Mouse (Mus musculus): Measurements from ENCODE around the gene Ccl17. TPM values are rescaled to one million over a fixed set of nuclear protein-coding genes. Genes with fewer than 3 reads are reported as not detected.

Ccl17 gene
- polyA plus RNA-seq (2012; rRNA removed; ENCODE audit: low replicate concordance), result 1.1 TPM in 1 of 2 replicates, not detected in the other

GRCm38 (mm10) chr8:94810153-94810552, at the start of gene Ccl17:
Ccl17 (plus strand) TSS chr8:94810453.

GRCm38 (mm10) chr8:94771941-94772670, 38.1 kb upstream of the Ccl17 start, which contains the start of gene Cx3cl1:
Cx3cl1 (plus strand) TSS chr8:94772009.

GRCm38 (mm10) chr8:94837662-94838574, 27.7 kb downstream of the Ccl17 start, which contains the start of the genes Coq9 and Ciapin1:
Coq9 (plus strand) TSS chr8:94838321.
Ciapin1 (minus strand) TSS chr8:94838358.

GRCm38 (mm10) chr8:94857346-94858173, 47.3 kb downstream of the Ccl17 start, which contains the start of gene Polr2c:
Polr2c (plus strand) TSS chr8:94857450.

Other genes starting within 250 kb of the Ccl17 start
- 1.6 and 1.9 TPM in 2 replicates for gene Rspry1, start 208.5 kb upstream of the Ccl17 start, polyA plus RNA-seq (2012; rRNA removed; ENCODE audit: low replicate concordance)
- gene Fam192a, start 208.5 kb upstream of the Ccl17 start, polyA plus RNA-seq (2012; rRNA removed; ENCODE audit: low replicate concordance), result 23.5 and 24.4 TPM in 2 replicates
- gene Arl2bp, start 143.9 kb upstream of the Ccl17 start, polyA plus RNA-seq (2012; rRNA removed; ENCODE audit: low replicate concordance), result 45.4 and 52.0 TPM in 2 replicates
- gene Pllp, start 114.2 kb upstream of the Ccl17 start, polyA plus RNA-seq (2012; rRNA removed; ENCODE audit: low replicate concordance), result 48.1 and 54.6 TPM in 2 replicates
- gene Ccl22, start 64.9 kb upstream of the Ccl17 start, polyA plus RNA-seq (2012; rRNA removed; ENCODE audit: low replicate concordance), result 1.0 and 3.1 TPM in 2 replicates
- gene Cx3cl1, start 38.4 kb upstream of the Ccl17 start, polyA plus RNA-seq (2012; rRNA removed; ENCODE audit: low replicate concordance), result 115 and 144 TPM in 2 replicates
- 237 and 242 TPM in 2 replicates for gene Coq9, start 27.9 kb downstream of the Ccl17 start, polyA plus RNA-seq (2012; rRNA removed; ENCODE audit: low replicate concordance)
- gene Ciapin1, start 27.9 kb downstream of the Ccl17 start, polyA plus RNA-seq (2012; rRNA removed; ENCODE audit: low replicate concordance), result 77.8 and 124 TPM in 2 replicates
- gene Polr2c, start 47.0 kb downstream of the Ccl17 start, polyA plus RNA-seq (2012; rRNA removed; ENCODE audit: low replicate concordance), result 36.8 and 50.6 TPM in 2 replicates
- 43.2 and 98.0 TPM in 2 replicates for gene Dok4, start 65.9 kb downstream of the Ccl17 start, polyA plus RNA-seq (2012; rRNA removed; ENCODE audit: low replicate concordance)
- gene Ccdc102a, start 107.6 kb downstream of the Ccl17 start, polyA plus RNA-seq (2012; rRNA removed; ENCODE audit: low replicate concordance), result 7.1 and 8.5 TPM in 2 replicates
- gene Adgrg5, start 113.2 kb downstream of the Ccl17 start, polyA plus RNA-seq (2012; rRNA removed; ENCODE audit: low replicate concordance), result 7.2 and 10.5 TPM in 2 replicates
- gene Adgrg1, start 164.3 kb downstream of the Ccl17 start, polyA plus RNA-seq (2012; rRNA removed; ENCODE audit: low replicate concordance), result 29.3 and 63.5 TPM in 2 replicates
- gene Adgrg3, start 207.2 kb downstream of the Ccl17 start, polyA plus RNA-seq (2012; rRNA removed; ENCODE audit: low replicate concordance), result 4.8 and 5.7 TPM in 2 replicates
- not detected in 2 replicates for gene Drc7, start 244.7 kb downstream of the Ccl17 start, polyA plus RNA-seq (2012; rRNA removed; ENCODE audit: low replicate concordance)

All from duodenum, adult 2 months (tissue).